Mouse (Mus musculus): ENCODE measurements around the gene Galnt6. TPM values are rescaled to one million over a fixed set of nuclear protein-coding genes. Genes with fewer than 3 reads are reported as not detected.
"Not testable (repeated sequence)": the region's sequence is repeated elsewhere in the genome, so short reads cannot be mapped to it uniquely, and the experiment has no call there.

Galnt6 gene
- polyA plus RNA-seq, 1 experiment from 2014 or later, result 0.08 TPM

GRCm38 (mm10) chr15:100770338-100770737 lies 41.2 kb upstream of the Galnt6 start:
- no peak overlapping the region for H3K4me2 ChIP-seq (ENCODE audit: low read length)
- H3K4me1 ChIP-seq (ENCODE audit: control insufficient read depth in 2 of 2, insufficient read depth in 2 of 2, low read length in 2 of 2), result no peaks in the 10 kb centered on the region
- no peak overlapping the region for H3K4me3 ChIP-seq (ENCODE audit: control insufficient read depth in 1 of 2, insufficient read depth in 1 of 2, low read depth in 1 of 2, low read length in 2 of 2)
- no peaks in the 10 kb centered on the region for H3K36me3 ChIP-seq (ENCODE audit: control insufficient read depth, insufficient read depth, low read length)
- no peak overlapping the region for H3K27ac ChIP-seq (replicated peaks in 1 of 2; ENCODE audit: control insufficient read depth in 1 of 2, insufficient read depth in 1 of 2, low read depth in 2 of 2, low read length in 2 of 2)
- ATAC-seq (ENCODE audit: insufficient number of reproducible peaks, insufficient read depth, low FRiP score, low read depth), result no peak
- 0 out of 2 replicates have a peak, but pooled peaks cover 4% of the 10 kb centered on the region for H3K9me3 ChIP-seq (ENCODE audit: control insufficient read depth, low read length)
- H3K27me3 ChIP-seq (ENCODE audit: control insufficient read depth, insufficient read depth, low read length), result peaks cover 64% of the 10 kb centered on the region
- no peak overlapping the region for H3K9ac ChIP-seq (ENCODE audit: low read length)
- WGBS, result 93% methylated on average over 5 of the region's 5 CpGs

DNA sequence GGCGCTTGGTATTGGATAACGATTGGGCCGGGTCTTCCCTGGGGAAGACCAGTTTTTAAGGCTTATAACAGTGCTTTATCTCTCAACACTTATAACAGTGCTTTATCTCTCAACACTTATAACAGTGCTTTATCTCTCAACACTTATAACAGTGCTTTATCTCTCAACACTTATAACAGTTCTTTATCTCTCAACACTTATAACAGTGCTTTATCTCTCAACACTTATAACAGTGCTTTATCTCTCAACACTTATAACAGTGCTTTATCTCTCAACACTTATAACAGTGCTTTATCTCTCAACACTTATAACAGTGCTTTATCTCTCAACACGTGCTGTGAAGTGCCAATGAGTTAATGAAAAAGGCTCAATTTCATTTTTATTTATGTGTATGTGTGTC lies 39.8 kb upstream of the Galnt6 start:
- not testable (repeated sequence) for H3K27ac ChIP-seq (replicated peaks in 1 of 2; ENCODE audit: control insufficient read depth in 1 of 2, insufficient read depth in 1 of 2, low read depth in 2 of 2, low read length in 2 of 2); H3K36me3 ChIP-seq (ENCODE audit: control insufficient read depth, insufficient read depth, low read length); H3K9me3 ChIP-seq (ENCODE audit: control insufficient read depth, low read length); ATAC-seq (ENCODE audit: insufficient number of reproducible peaks, insufficient read depth, low FRiP score, low read depth); H3K4me2 ChIP-seq (ENCODE audit: low read length); H3K4me1 ChIP-seq (ENCODE audit: control insufficient read depth in 2 of 2, insufficient read depth in 2 of 2, low read length in 2 of 2); H3K9ac ChIP-seq (ENCODE audit: low read length); H3K4me3 ChIP-seq (ENCODE audit: control insufficient read depth in 1 of 2, insufficient read depth in 1 of 2, low read depth in 1 of 2, low read length in 2 of 2)
- WGBS, result 45% methylated on average over 4 of the region's 4 CpGs
- H3K27me3 ChIP-seq (ENCODE audit: control insufficient read depth, insufficient read depth, low read length), result peaks cover 68% of the 10 kb centered on the region

DNA sequence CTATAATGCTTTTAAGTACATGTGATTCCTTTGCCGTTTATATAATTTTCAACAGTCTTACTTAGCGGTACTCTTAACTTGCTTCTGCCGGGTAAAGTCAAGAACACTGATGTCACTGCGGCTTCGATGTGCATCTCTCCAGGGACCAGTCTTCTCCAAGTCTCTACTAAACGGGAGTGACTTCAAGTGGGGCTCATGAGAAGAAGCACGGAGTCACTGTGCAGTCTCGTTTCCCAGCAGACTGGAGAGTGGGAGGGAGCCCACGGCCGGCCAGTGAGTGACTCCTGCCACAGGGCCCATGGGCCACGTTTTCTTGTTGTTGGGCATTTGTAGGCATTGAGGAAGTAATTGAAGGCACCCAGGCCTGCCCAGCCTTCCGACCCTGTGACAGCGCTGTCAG lies 38.7 kb upstream of the Galnt6 start:
- Histone ChIP-seq H3K4me2 (ENCODE audit: low read length) (no peak overlapping the region), H3K9me3 (ENCODE audit: control insufficient read depth, low read length) (0 out of 2 replicates have a peak, but pooled peaks cover 4% of the 10 kb centered on the region), H3K27ac (replicated peaks in 1 of 2; ENCODE audit: control insufficient read depth in 1 of 2, insufficient read depth in 1 of 2, low read depth in 2 of 2, low read length in 2 of 2) (no peak overlapping the region), H3K4me3 (ENCODE audit: control insufficient read depth in 1 of 2, insufficient read depth in 1 of 2, low read depth in 1 of 2, low read length in 2 of 2) (no peak overlapping the region), H3K27me3 (ENCODE audit: control insufficient read depth, insufficient read depth, low read length) (peaks cover 79% of the 10 kb centered on the region), H3K4me1 (ENCODE audit: control insufficient read depth in 2 of 2, insufficient read depth in 2 of 2, low read length in 2 of 2) (no peaks in the 10 kb centered on the region), H3K9ac (ENCODE audit: low read length) (no peak overlapping the region), H3K36me3 (ENCODE audit: control insufficient read depth, insufficient read depth, low read length) (no peaks in the 10 kb centered on the region)
- ATAC-seq (ENCODE audit: insufficient number of reproducible peaks, insufficient read depth, low FRiP score, low read depth), result no peak
- WGBS, result 75% methylated on average over 13 of the region's 13 CpGs

GRCm38 (mm10) chr15:100766826-100767225 lies 37.6 kb upstream of the Galnt6 start:
- Histone ChIP-seq H3K27ac (replicated peaks in 1 of 2; ENCODE audit: control insufficient read depth in 1 of 2, insufficient read depth in 1 of 2, low read depth in 2 of 2, low read length in 2 of 2) (no peak overlapping the region), H3K36me3 (ENCODE audit: control insufficient read depth, insufficient read depth, low read length) (no peaks in the 10 kb centered on the region), H3K27me3 (ENCODE audit: control insufficient read depth, insufficient read depth, low read length) (peaks cover 81% of the 10 kb centered on the region), H3K4me3 (ENCODE audit: control insufficient read depth in 1 of 2, insufficient read depth in 1 of 2, low read depth in 1 of 2, low read length in 2 of 2) (no peak overlapping the region), H3K9ac (ENCODE audit: low read length) (no peak overlapping the region), H3K4me1 (ENCODE audit: control insufficient read depth in 2 of 2, insufficient read depth in 2 of 2, low read length in 2 of 2) (peaks cover 0 to 4% of the 10 kb centered on the region in 2 experiments; a peak in 2 of 4 replicates), H3K4me2 (ENCODE audit: low read length) (no peak overlapping the region), H3K9me3 (ENCODE audit: control insufficient read depth, low read length) (0 out of 2 replicates have a peak, but pooled peaks cover 4% of the 10 kb centered on the region)
- WGBS, result 68% methylated on average over 9 of the region's 9 CpGs
- no peak for ATAC-seq (ENCODE audit: insufficient number of reproducible peaks, insufficient read depth, low FRiP score, low read depth)

DNA sequence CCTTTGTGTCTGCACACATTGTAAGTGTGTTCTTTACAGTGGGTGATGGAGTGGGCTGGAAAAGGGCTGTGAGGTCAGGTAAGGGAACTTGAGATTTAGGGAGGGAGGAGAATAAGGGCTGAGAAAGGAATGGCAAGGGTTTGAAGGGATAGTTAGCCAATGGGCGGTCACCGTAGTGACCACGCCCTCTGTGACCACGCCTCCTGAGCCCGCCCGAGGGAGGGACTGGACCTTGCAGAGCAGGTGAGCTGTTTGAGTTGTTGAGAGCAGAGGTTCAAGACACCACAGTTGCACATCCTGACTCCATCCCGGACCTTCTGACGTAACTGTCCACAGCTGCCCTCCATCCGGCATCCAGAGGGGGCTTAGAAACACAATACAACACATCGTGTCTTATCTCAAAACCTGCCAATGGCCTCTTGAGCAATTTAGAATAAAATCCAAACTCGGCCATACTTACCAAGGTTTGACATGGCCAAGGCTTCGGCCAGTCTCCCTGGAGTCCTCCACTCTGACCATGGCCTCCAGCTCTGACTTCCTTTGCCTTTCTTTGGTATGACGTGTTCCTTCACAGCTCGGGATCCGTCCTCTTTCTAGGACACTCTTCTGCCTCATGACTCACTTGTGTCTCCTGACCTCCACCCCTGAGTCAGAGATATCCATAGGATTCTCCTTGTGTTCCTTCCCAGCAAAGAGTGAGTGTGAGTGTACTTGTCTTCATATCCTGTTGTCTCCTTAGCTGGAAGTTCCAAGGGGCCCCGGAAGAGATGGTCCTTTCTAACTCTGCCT lies 35.2 kb upstream of the Galnt6 start:
- no peak overlapping the region for H3K9ac ChIP-seq (ENCODE audit: low read length)
- no peak overlapping the region for H3K4me3 ChIP-seq (ENCODE audit: control insufficient read depth in 1 of 2, insufficient read depth in 1 of 2, low read depth in 1 of 2, low read length in 2 of 2)
- peaks cover 67% of the 10 kb centered on the region for H3K27me3 ChIP-seq (ENCODE audit: control insufficient read depth, insufficient read depth, low read length)
- H3K27ac ChIP-seq (replicated peaks in 1 of 2; ENCODE audit: control insufficient read depth in 1 of 2, insufficient read depth in 1 of 2, low read depth in 2 of 2, low read length in 2 of 2), result no peak overlapping the region
- ATAC-seq (ENCODE audit: insufficient number of reproducible peaks, insufficient read depth, low FRiP score, low read depth), result no peak; the same call in 1 of the 2 replicates
- WGBS, result 71% methylated on average over 16 of the region's 16 CpGs
- H3K9me3 ChIP-seq (ENCODE audit: control insufficient read depth, low read length), result no peaks in the 10 kb centered on the region
- H3K4me1 ChIP-seq (ENCODE audit: control insufficient read depth in 2 of 2, insufficient read depth in 2 of 2, low read length in 2 of 2), result peaks cover 3 to 5% of the 10 kb centered on the region in 2 experiments; a peak in 3 of 4 replicates
- H3K4me2 ChIP-seq (ENCODE audit: low read length), result no peak overlapping the region
- H3K36me3 ChIP-seq (ENCODE audit: control insufficient read depth, insufficient read depth, low read length), result no peaks in the 10 kb centered on the region

GRCm38 (mm10) chr15:100762649-100763048 lies 33.5 kb upstream of the Galnt6 start:
- H3K9ac ChIP-seq (ENCODE audit: low read length), result no peak overlapping the region
- H3K4me2 ChIP-seq (ENCODE audit: low read length), result no peak overlapping the region
- no peak for ATAC-seq (ENCODE audit: insufficient number of reproducible peaks, insufficient read depth, low FRiP score, low read depth)
- peaks cover 3 to 5% of the 10 kb centered on the region in 2 experiments; a peak in 3 of 4 replicates for H3K4me1 ChIP-seq (ENCODE audit: control insufficient read depth in 2 of 2, insufficient read depth in 2 of 2, low read length in 2 of 2)
- peaks cover 61% of the 10 kb centered on the region for H3K27me3 ChIP-seq (ENCODE audit: control insufficient read depth, insufficient read depth, low read length)
- no peaks in the 10 kb centered on the region for H3K9me3 ChIP-seq (ENCODE audit: control insufficient read depth, low read length)
- WGBS, result 52% methylated on average over 8 of the region's 8 CpGs
- no peak overlapping the region for H3K4me3 ChIP-seq (ENCODE audit: control insufficient read depth in 1 of 2, insufficient read depth in 1 of 2, low read depth in 1 of 2, low read length in 2 of 2)
- no peak overlapping the region for H3K27ac ChIP-seq (replicated peaks in 1 of 2; ENCODE audit: control insufficient read depth in 1 of 2, insufficient read depth in 1 of 2, low read depth in 2 of 2, low read length in 2 of 2)
- no peaks in the 10 kb centered on the region for H3K36me3 ChIP-seq (ENCODE audit: control insufficient read depth, insufficient read depth, low read length)

DNA sequence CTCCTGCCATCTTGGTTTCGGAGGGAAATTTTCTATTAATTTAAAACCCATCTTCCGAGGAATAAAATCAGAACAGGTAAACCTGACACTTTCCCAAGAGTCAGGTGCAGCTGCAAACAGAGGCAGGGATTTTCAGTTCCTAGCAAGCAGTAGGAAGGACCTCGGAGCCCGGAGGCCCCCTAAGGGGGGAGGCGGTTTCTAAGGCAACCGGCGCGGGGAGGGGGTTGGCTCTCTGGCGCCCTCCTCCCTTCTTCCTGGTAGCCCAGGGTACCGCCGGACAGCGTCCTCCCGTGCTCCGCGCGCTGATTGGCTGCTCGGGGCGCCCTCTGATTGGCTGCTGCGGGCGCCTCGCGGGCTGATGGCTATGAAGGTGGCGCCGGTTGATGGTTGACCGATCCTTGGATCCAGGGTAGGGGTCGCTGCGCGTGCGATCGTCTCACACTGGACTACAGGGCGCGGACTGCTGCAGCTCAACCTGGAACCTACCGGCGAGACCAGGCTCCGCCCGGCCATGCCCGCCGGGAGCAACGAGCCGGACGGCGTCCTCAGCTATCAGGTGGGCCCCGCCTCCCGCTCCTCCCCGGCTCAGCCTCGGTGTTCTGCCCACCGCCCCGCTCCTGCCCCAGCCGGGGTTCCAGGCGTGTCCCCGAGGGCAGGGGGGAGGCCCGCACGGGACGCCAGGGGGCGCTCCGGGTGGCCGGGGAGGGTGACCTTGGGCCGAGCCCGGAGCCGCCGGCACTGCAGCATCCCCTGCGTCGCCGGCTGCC lies 32.4 kb upstream of the Galnt6 start, which contains the start of gene Slc4a8:
TSS of gene Slc4a8 (plus strand) at position 329 of the 767 bp plus-strand sequence.
- WGBS, result under 1% methylated on average over 59 of the region's 64 CpGs
- H3K9ac ChIP-seq (ENCODE audit: low read length), result peak within 1 kb of the TSS; percentile 31
- peaks cover 3 to 5% of the 10 kb centered on the region in 2 experiments; a peak in 3 of 4 replicates for H3K4me1 ChIP-seq (ENCODE audit: control insufficient read depth in 2 of 2, insufficient read depth in 2 of 2, low read length in 2 of 2)
- H3K36me3 ChIP-seq (ENCODE audit: control insufficient read depth, insufficient read depth, low read length), result no peaks in the 10 kb centered on the region
- H3K9me3 ChIP-seq (ENCODE audit: control insufficient read depth, low read length), result no peaks in the 10 kb centered on the region
- H3K27me3 ChIP-seq (ENCODE audit: control insufficient read depth, insufficient read depth, low read length), result peaks cover 51% of the 10 kb centered on the region
- peak within 1 kb of the TSS; percentile 57 to 70 for H3K4me3 ChIP-seq (ENCODE audit: control insufficient read depth in 1 of 2, insufficient read depth in 1 of 2, low read depth in 1 of 2, low read length in 2 of 2)
- ATAC-seq (ENCODE audit: insufficient number of reproducible peaks, insufficient read depth, low FRiP score, low read depth), result peak; percentile 82
- H3K27ac ChIP-seq (replicated peaks in 1 of 2; ENCODE audit: control insufficient read depth in 1 of 2, insufficient read depth in 1 of 2, low read depth in 2 of 2, low read length in 2 of 2), result no peak within 1 kb of the TSS
- H3K4me2 ChIP-seq (ENCODE audit: low read length), result peak within 1 kb of the TSS; percentile 95
